Mouse (Mus musculus): ENCODE measurements around the gene Usp15.

Usp15 gene

DNA sequence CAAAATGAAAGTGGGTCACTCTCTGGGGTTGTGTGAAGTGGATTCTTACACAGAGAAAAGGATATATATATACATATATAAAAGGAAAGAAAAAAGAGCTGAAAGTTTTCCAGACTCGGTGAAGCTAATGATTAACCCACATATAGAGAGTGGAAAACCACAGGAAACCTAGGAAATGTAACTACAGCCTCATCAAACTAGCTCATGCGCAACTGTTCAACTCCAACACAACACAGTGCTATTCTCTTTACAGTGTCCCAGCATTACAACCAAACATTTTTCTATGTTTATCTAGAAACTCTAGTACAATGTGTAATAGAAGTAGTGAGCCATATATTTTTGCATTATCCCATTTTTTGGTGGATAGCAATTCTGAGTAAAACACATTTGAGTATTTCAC lies 96.2 kb downstream of the Usp15 start:
- DNase-seq = no peak

DNA sequence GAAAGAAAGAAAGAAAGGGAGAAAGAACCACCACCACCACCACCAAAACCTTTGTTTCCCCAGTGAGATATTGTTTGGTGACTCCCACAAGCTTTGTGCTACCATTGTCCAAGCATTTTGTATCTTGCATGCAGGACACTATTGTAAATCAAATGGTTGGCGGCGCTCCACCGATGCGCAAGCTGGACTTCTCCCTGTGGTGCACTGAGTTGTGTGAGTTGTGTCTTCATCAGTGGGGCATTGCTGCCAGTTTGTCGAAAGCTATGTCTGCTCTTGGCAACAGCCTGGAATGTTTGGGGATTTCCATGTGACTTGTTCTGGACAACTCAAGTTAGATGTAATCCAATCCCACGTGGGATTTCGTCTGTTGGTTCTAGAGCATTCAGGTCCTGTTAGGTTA lies 102.3 kb downstream of the Usp15 start:
- no peak for DNase-seq

DNA sequence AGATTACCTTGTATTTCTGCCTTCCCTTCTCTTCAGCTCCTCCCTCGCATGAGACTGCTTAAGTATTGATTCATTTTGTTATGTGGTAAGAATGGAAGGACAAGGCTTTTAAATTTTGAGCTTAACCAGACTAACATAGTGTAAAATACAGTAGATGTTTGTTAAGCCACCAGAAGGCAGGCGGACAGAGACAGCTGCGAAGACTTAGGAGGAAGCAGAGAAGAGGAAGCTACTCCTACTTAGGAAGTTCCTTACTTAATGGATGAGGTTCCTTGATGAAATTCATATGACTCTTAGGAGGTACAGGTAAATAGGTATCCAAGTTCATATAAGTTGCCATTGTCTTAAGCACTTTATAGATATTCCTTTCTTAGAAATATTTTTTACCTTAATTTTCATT lies 104.2 kb downstream of the Usp15 start:
- DNase-seq = no peak

DNA sequence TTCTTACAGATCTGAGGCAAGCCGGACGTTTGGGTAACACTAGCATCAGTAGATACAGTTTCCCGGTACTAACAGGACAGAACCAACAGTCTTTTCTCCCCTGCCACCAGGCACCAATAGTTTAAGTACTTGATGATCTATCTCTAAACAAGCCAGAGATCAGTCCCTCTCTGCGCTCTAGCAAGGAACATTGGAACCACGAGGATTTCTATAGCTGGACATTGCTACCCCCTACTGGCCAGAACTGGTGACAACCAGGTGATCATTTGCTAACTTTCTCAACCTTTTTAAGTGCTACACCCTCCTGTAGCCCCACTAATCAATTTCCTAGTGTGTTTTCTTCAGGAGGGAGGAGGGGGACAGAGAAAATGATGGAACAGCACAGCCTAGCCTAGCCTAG lies 105.1 kb downstream of the Usp15 start:
- DNase-seq = peak; percentile 59

DNA sequence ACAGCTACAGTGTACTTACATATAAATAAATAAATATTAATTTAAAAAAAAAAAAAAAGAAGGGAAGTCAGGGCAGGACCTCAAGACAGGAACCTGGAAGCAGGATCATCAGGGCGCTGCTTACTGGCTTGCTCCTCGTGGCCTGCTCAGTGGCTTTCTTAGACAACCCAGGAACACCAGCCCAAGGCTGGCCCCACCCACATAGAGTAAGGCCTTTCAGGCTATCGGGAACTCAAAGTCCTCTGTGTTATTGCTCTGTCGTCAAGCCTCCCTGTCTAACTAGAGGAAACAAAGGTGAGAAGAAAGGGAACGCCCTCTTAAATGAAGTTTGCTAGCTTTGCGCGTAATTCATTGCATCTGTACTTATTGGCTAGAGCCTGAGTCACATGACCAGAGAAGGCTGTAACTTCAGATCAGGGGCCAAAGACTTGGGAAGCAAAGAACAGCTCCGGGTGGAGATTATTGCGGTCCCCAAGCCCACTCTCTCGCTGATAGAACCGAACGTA lies 107.3 kb downstream of the Usp15 start:
- DNase-seq = no peak

DNA sequence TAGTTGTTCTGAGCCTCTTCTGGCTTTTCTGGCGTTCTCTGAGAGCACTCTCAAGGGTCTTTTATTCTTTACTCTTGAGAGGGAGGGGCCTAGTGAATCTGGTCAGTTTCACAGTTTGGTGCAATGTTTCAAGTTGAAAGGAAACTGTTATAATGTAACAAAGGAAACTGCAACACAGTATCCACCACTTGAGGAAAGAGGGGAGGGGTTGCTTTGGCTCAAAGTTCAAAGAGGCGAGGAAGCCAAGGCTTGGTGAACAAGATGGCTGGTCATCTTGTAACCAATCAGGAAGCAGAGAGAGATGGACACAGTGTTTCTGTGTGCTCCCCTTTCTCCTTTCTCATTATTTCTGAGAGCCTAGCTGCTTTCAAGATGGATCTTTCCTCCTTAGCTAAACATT lies 109.9 kb downstream of the Usp15 start:
- no peak for DNase-seq

DNA sequence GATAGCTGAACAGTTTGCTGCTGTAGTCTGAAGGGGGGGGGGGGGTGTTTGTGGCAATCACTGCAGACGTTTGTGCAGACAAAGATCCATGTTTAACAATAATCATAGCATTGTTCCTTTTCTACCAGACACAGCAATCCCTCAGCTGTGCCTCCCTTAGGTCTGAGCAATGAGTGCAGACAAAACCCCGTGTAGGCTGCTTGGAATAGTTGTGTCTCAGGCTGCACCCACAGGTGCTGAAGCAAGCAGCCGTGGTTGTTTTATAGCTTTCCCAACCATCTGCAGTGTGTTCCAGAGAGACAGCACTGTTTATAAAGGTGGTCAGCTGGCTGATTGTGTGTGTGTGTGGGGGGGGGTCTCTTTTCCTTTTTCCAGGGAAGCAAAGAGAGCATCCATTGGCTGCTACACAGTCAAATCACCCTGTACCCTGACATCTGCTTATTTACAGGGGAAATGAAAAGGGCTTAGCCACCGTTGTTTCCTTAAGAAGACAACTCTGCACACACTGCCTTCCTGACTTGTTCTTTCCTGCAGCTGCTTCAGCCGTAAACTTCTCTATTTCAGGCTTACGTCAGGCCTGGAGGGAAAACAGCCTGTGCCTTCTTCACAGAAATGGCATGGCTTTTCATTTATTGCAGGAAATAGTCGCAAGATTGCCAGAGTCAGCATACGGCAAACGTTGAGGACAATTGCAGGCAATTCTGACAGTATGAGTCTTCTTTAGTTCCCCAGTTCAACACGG lies 111.7 kb downstream of the Usp15 start:
- no peak for DNase-seq

DNA sequence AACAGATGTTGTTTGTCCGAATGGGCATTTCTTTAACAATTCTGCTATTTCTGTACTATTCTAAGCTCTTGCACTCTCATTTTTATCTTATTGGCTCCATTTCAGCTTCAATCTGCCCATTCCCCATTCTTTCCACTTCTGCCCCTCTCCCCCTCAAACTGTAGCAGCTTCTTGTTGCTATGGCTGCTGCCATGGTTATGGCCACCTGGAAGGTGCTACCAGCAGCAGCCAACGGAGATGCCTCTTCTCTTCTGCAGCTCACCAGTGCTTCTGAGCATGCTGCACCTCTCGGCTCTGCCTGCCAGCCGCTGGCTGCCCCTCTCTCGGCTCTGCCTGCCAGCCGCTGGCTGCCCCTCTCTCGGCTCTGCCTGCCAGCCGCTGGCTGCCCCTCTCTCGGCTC lies 112.5 kb downstream of the Usp15 start:
- DNase-seq = no peak

DNA sequence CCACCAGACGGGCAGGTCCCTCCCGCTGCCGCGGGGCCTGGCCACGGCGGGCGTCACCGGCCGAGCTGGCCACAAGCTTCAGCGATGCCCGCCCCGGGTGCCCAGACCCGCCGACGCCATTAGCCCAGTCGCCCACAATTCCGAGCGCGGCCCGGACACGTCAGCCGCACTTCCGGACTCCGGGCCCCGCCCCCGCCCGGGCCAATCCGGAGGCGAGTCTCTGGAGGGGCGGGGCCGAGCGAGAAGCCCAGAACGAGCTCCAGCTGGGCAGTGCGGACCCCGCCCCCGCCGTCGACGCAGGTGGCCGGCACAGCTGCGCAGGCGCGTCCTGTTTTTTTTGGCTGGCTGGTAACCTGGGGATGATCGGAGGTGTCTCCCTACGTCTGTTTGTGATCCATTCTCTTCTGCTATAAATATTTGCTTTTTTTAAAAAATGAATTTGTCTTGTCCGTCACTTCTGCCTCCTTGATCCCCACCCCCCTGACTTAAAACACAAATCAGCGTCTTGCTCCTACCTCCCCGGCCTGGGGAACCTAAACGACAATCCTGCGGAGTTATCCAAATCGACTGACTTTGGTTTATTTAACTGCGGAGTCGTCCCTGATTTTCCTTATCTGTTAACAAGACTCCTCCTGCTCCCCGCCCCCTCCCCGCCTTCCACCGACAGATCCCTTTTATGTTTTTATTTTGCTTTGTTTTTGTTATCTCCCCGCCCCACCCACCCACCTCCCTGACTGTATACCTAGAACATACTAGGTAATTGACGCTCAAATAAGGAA lies 120.4 kb downstream of the Usp15 start, which contains the start of gene Mon2:
Gene Mon2 (minus strand): TSS at position 261 of the 779 bp plus-strand sequence.
- DNase-seq = peak; percentile 96

DNA sequence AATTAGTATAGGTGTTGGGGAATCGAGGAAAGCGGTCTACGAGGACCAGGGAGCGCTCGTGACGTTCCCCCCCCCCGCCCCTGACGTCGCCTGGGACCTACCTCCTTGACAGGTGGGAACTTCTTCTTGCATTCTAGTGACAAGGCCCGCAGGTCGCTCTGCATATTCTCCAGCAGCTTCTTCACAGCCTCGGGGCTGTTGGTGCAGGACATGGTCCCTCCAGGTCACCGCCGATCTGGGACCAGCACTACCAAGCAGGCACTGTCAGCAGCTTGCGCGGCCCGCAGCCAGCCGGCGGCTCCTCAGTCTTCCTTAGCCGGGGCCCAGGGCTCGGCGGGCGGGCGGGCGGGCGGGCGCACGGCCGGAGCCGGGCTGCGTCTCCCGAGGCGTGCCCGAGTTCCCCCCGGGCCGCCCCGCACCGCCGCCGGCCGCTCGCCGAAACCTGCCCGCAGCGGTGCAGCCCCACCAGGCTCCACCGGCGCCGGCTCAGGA lies 121.0 kb downstream of the Usp15 start:
- no peak for DNase-seq

DNA sequence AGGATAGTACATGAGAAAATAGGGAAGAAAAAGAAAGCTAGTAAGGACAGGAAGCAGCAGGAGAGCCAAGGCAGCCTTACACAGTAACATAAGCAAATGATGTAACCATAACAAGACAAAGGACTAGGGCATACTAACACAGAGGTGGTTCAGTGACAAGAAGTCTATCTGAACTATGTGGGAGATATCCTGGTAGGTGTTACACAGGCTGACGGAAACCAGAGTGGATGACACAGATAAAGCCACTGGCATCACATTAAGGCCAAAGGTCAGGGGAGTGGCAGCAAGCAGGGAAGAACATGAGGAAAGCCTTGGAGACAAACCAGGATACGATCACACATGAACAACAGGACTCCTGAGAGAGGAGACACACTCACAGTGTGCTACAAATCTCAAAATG lies 124.8 kb downstream of the Usp15 start:
- no peak for DNase-seq

DNA sequence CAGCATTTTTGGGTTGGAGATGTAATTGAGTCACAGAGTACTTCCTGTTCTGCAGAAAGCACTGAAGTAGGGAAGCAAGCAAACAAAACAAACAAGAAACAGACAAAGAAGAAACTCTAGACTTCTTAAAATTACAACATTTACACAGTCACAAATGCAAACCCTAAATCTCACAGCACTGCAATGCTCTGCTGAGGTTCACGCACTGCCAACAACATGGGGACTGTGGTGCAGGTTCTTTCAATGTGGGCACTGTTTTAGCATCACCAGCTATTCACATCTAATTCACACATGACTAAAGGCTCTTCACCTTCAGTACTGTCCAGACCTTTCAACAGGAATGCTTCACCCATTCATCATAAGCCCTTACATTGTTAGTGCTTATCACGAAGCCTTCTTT lies 133.8 kb downstream of the Usp15 start:
- no peak for DNase-seq

DNA sequence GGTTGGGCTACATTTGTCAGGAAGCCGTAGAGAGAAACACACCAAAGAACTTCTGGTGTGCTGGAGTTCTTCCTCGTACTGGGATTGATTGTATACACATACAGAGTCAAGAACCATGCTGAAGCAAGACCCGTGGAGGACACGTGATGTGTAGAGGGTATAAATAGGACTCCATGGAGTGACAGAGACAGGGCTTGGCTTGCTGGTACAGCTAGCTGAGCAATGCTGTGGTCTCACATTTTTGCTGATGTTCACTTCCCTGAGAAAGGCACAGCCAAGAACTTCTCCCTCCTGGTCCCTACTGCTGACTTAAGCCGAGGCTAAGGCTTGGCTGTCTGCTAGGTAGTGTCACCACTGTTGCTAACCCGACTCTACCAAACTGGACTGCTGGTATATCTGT lies 136.0 kb downstream of the Usp15 start:
- no peak for DNase-seq

DNA sequence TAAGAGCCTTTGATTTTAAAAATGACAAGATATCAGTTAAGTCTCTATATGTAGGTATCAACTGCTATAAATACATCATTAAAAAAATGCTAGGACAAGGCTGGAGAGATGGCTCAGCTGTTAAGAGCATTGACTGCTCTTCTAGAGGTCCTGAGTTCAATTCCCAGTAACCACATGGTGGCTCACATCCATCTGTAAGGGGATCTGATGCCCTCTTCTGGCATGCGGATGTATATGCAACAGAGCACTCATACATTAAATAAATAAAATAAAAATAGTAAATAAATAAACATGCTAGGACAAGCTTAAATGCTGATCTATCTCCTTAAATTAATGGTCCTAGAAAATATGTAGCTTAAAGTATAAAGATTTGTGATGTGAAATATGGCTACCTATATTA lies 139.7 kb downstream of the Usp15 start:
- no peak for DNase-seq

DNA sequence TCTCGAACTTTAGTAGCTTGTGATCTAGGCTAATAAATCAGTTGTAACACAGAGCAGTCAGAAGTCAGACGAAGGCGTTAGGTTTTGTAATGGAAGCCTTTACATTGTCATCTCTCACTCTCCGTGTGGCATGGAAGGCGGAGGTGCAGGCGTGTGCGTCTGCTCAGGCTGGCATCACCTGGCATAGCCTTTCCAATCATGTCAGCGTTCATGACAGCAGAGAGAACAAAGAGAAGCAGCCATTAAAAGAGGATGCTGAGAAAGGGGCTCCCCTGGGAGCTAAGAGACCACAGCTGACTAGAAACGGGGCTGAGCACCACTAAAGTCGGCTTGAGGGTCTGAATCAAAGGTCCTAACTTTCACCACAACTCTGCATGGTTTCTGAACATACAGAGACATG lies 140.3 kb downstream of the Usp15 start:
- DNase-seq = no peak

DNA sequence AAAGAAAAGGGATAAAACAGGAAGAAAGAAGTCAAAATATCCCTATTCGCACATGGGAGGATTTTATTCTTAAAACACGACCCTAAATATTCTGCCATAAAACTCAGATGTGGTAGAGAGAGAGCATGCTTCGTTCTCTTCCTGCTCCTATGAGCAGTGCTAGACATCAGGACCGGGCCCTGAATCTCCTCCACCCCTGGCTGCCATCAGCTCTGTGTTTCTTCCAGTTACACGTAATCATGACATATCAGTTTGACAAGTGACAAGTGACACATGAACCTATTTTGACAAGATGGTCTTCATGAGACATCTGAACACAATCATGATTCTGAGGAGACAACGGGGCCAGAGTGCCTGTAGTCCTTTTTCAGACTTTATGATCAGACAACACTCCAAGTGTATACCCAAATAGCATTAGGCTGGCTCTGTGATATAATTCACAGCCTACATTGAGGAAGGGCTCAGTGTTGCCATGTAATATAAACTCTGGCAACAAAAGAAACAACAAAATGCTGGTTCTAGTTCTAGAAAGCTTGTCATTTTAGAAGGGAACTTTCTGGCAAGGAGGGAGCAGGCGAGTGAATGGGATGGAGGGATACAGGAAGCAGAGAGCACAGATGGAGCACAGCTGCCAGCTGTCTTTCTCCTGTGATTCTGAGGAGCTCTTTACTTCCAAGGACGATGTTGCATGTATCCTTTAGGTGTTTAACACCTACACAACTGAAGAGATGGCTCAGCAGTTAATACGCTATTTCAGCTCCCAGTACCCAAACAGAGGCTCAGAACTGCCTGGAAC lies 141.4 kb downstream of the Usp15 start:
- DNase-seq = no peak

Measured in thymus, postnatal 25 days (tissue).